Mouse (Mus musculus) myocyte (in vitro differentiated cells): ENCODE data around the gene Agmat.

Experiments
- E2F4 ChIP-seq: IDR thresholded peaks from one replicate; pipeline ENCODE4 v1.6.1; 2011; ENCODE audit warnings: mild to moderate bottlenecking, control low read depth, moderate library complexity; ENCODE audit not compliant: insufficient read depth
- MAX ChIP-seq: IDR thresholded peaks from one replicate; pipeline ENCODE4 v1.6.1; 2011; ENCODE audit warnings: low read depth, mild to moderate bottlenecking, control low read depth

DNA sequence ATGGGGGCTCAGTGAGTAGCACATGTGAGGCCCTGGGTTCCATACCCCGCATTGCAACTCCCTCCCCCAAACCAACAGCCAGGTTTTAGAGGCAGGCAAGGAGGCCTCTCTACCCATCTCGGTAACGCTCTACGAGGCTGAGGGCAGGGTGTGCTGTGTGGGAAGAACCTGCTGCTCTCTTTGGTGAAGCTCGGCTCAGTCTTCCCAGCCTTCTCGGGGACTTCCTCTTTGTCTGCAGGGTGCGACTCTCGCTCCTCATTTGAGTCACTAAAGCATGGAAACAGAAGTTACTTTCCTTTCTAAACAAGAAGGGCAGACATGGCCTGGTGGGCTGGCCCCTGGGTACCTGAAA is 19.8 kb downstream of the Agmat start:
- TF ChIP-seq E2F4 (no peak), MAX (no peak)
